Mouse (Mus musculus) left cerebral cortex, postnatal 14 days (tissue): ENCODE results near the gene Iqcj. TPM values are rescaled to one million over a fixed set of nuclear protein-coding genes. Genes with fewer than 3 reads are reported as not detected.

ENCODE experiments used
- DNase-seq, 2 experiments: peaks; one replicate each; pipeline ENCODE4 v3.0.0; 2021 to 2022; ENCODE audit warnings: low spot score in 2 of 2, mixed read lengths in 1 of 2
- intact Hi-C: fragments of 180-260 bp; cut with DNase I; formaldehyde crosslinking; loops from one replicate; pipeline ENCODE4 v1.15.1; 2025
- long read RNA-seq, 2 experiments: library from polyadenylated mRNA; stranded (forward); transcript quantifications; one replicate each; pipeline ENCODE4 v2.0.0; 2021
- total RNA-seq, 2 experiments: library from RNA; stranded (reverse); gene quantifications; 2 replicates each; pipeline ENCODE4 v1.2.3; 2021

The Iqcj gene
- 1 to 10 TPM; 2.8 to 4.9 TPM for total RNA-seq
- long read RNA-seq, experiment 1: 0 reads
- long read RNA-seq, experiment 2: 0 reads

DNA sequence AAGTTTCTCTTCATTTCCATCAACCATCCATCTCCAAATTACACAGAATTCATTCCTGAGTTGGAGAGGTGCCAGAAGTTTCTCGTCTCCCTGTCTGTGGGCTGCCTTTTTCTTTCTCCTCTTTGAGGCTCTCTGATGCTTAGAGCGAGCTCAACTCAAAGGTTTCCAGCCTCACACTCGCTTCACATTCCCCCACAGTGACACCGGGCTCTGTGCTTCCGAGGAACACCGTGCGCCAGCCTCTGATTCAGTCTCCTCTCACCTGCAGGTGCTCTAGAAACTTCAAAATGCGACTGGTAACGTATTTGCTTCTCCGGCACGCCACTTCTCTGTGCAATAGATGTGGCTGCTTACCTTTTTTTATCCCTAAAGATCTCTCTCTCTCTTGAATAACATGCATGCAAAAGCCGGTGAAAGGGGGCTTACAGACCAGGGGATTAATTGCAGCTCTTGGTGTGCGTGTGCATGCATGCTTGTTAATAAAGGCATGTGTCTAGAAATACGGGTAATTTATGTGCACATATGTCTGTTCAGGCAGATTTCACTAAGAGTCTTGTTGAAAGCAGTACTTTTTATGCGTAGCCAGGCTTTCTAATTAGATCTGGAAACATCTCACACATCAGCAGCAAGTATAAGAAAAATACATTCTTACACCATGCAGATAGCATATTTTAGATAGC lies at the start of gene Iqcj, which contains the start of gene Iqschfp:
Gene Iqcj, plus strand, starts transcription at position 195 of the 680 bp plus-strand sequence.
Gene Iqschfp, plus strand, starts transcription at position 207 of the 680 bp plus-strand sequence.
- peak; percentile 39 to 40 for DNase-seq
- intact Hi-C loops: no loop called here

DNA sequence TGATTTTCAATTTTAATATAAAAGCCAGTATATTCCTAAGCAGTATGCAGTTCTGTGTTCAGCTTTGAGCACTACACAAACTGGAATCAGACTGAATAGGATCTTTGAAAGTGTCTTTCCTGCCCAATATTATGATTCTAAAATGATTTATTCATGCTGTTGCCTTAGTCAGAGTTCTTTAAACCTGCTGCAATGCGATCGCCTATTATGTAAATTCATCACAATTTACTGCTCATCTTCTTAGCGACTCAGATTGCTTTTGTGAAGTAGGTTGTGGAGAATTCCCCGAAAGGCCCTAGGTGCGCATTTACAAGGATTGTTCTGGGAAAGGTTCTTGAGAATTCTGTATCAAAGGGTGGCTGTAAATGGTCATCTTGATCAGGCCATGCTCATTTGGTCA lies 39.6 kb upstream of the Iqcj start:
- DNase-seq: no peak
- intact Hi-C loops: no loop called here

DNA sequence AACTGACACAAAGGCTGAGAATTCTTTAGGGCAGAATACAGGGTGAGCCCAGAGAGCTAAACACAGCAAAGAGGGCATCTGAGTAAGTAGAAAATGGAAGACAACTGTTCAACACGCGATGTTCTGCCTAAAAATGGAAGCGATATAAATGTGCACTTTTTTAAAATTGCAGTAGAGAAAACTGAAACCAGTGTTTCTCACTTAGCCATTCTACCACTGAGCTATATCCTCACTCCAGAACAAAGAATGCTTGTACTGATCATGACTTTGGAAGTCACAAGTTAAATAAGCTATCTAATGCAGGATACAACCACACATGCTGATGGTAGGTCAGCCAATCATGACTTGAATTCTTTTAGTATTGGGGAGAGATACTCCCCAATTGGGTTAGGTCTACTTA lies 30.5 kb upstream of the Iqcj start:
- DNase-seq: no peak
- intact Hi-C loops: no loop called here

DNA sequence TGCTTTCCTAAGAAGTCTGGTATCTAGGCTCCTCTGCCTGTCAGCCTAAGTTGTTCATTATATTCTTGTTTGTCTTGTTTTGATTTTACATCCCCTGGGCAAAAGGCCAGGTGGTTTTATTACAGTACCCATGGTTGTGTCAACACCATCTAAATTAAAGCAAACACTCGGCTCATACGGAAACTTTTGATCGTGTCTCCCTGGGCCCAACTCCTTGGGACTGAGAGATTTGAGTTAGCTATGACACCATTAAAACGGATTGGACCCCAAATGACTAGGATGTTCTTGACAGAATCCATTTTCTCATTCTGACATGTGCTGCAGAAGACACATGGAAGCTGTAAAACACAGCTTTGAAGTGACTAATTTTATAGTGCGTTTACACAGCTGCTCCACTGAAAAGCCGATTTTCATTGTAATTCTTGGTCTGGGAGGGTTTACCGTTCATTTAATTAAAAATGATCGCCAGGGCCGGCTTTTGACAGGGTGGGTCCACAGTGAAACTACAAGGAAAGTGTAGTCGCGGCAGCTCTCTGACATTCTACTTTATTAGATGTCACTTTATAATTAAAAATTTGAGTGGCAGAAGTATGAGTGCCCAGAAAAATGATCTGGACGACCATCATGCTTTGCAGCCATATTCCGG lies 24.5 kb upstream of the Iqcj start:
- intact Hi-C loops: no loop called here
- no peak for DNase-seq

DNA sequence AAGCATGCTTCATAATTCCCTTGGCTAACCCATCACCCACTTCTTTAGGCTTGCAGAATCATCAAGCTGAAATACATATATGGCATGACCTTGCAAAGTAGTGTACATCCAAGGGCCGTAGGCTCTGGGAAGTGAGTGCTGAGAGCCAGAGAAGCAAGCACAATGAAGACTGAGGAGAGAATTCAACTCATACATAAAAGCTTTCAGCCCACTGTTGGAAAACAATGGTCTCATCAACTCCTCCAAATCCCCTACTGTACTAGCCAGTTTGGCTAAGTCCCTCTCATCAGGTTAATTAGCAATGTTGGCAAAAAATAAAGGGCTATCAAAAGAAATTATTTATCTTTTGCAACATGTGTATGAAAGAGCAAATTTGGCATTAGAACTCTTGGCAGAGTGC lies 22.6 kb upstream of the Iqcj start:
- no peak for DNase-seq
- intact Hi-C loops: no loop called here

DNA sequence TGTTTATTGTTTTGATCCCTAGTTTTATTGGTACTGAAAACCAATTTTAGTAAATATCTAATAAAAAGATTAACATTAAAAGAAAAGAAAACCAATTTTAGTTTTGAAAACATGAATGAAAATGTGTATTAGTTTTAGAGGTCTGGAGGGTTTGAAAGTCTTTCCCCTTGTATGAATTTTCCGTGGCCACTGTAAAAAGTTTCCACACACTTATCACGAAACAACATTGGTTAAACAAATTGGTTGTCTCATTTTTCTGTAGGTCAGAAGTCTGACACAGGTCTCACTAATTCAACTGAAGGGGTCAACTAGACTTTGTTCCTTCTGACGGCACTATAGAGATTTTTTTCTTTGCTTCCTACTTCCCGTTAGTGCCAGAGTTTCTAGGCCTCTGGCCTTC lies 14.8 kb upstream of the Iqcj start:
- DNase-seq: no peak
- intact Hi-C loops: no loop called here

DNA sequence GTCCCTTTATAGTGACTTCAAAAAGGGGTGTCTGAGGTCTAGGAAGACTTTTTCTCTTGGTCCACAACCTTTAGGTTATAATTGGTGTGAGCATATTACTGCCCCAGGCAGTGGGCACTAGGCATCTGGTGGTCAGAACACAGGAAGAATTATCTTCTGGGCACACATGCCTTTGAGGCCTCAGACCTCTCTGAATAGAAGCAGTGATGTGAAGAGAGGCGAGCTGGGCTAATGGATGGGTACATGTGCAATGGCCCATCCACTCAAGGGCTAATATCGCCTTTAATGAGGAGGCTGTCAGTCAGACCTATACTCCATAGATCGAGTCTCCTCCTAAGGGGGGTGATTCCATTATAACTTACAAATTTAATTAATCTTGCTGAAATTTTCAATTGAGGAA lies 7.7 kb upstream of the Iqcj start:
- intact Hi-C loops: no loop called here
- DNase-seq: no peak

DNA sequence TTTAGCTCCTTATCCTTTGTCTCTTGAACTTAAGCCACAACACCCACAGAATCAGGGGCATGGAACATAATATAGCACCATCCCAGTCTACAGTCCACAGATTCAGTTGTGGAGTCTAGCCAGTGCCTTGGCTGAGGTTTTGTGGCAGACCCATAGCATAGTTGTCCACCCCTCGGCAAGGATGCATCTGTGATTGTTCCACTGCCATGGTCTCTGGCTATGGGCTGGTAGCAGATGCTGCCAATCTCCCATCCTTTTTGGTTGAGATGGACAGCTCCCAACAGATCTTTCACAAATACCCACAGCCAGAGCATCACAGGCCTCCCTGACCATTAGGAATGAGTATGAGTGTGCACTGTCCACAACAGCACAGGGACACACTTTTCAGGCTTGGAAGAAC lies 5.8 kb upstream of the Iqcj start:
- DNase-seq: no peak
- intact Hi-C loops: no loop called here

DNA sequence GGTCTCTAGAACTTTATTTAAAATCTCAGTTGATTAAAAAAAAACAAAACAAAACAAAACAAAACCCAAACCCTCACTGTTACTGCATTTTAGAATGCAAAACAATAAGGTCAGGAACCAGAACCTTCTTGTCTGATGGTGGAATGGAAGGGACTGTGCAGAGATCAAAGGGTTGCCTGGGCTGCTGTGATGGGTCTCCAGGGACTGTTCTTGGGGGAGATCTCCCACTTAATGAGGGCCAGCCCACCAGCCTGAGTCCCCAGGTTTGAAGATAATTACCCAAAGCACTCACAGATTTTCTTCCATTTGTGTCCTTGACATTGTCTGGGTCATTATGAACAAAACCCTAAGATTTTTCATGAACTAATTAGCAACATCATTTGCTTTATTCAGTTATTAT lies 4.8 kb upstream of the Iqcj start:
- intact Hi-C loops: no loop called here
- DNase-seq: no peak

DNA sequence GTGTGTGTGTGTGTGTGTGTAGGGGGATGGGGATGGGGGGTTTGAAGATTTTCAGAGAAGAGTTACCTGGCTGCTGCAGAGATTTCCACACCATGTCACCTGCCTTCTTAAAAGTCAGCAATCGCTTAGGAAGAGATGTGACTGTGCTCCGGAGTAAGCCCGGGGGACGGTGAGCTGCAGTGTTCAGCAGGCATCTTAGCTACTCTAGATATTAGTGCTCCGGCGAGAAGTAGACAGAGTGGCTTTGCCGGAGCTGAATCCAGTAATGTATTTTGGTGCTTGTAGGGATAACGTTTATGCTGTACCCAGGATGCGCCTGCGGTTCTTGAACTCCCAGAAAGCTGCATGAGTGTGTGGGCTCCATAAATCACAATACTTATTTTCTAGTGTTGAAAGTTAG lies 748 bp downstream of the Iqcj start:
- intact Hi-C loops: no loop called here
- peak; percentile 12 to 30 for DNase-seq

DNA sequence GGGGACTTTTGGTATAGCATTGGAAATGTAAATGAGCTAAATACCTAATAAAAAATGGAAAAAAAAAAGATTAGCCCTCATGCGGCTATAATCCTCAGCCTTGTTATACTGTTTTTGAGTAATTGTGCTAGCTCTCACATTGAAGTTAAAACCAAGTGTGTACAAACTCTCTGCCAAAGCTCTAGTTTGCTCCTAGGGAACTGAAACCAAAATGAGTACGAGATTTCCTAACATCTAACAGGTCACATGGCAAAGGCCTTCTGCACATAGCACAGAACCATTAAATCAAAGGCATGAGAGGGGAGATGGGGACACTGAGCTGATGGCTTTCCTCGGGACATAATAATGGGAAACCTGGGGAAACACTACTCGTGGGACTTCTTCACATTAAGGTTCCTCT lies 10.5 kb downstream of the Iqcj start:
- intact Hi-C loops: no loop called here
- DNase-seq: no peak

DNA sequence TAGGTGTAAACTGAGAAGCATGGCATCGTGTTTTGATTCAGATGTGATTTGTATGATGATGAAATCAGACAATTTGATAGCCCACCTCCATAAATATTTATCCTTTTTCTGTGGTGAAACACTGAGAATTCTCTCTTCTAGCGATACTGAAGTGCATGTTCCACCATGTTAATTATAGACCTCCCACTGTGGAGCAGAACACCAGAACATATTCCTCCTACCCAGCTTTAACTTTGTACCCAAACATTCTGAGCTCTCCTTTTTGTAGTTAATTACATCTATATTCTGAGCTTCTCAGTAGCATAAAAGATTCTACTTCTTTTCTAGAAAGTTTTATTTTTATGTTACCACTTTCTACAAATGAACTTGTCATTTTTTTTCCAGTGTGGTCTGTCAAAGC lies 16.6 kb downstream of the Iqcj start:
- peak in 1 of 2 experiments; percentile 49 for DNase-seq
- intact Hi-C loops: no loop called here

DNA sequence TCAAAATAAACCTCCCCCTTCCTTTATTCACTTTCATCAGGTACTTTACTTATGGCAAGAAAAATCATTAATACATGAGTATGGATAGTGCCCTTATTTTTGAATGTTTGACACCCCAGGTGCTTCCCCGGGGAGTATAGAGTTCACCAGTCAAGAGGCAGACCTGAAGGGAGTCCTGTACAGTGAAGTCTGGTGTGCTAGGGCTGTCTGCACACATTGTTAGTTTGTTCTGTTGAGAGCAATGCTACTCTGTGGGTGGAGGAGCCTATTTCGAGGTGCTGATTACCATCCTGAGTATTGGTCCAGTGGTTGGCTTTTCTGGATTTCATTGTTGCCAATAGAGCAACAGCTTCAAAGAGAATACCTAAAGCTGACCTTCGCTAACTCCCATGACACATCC lies 26.1 kb downstream of the Iqcj start:
- no peak for DNase-seq
- intact Hi-C loops: no loop called here

DNA sequence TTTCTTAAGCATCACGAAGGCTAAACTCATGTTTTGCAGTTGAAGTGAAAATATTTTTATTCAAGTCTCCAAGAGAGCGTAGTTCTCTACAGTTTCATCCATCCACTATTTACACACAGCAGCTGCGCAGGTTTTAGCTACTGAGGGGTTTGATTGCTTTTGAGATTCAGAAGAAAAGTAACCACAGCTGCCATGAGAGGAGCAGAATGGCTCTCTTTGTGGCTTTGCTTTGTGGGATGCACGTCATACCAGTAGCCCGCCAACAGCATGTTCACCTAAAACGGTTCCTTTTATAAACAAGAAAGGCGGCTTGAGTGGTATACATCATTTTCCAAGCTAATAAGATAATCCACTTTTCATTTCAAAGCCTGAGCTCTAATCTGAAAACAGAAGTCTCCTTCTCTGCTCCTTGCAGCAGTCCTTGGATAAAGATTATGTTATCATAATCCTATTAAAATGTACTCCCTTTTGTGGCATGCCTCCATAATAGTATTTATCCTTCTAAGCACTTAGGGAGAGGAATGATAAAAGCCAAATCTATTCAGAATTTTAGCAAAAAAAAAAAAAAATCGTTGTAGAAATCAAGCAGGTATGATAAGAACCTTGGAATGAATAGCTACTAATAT lies 26.7 kb downstream of the Iqcj start:
- intact Hi-C loops: no loop called here
- no peak for DNase-seq

DNA sequence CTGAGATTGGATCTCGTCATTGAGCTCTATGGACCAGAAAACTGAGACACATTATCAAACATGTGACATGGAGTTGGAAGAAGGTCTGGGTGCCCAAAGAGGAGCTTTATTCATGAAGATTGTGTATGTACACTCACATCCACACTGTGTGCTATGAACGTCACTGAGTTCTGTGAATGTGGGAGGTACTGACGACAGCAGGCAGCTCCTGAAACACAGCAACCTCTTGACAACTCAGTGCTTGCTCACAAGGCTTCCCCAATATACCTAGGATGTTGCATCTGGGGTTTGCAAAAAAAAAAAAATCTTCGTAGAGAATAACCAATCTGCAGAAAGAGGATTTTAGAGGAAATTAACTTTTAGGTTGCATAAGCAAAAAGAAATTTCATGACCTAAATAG lies 31.1 kb downstream of the Iqcj start:
- no peak for DNase-seq
- intact Hi-C loops: no loop called here

DNA sequence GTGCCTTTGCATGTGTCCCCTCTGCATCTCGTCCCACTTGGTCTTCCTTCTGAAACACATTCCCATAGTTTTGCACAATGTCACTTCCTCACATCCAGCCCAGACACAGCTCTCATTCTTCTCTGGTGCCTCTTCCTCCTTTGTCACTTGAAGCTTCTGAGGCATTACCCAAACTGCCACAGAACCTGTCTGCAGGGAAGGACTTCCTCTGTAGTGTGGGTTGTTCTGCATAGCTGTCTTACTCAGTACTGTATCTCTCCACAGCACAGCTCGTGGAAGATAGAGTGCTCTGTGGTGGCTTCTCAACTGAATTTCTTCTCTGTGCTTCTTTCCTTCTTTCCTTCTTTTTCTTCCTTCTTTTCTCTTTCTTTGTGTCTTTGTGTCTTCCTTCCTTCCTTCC lies 33.4 kb downstream of the Iqcj start:
- DNase-seq: no peak
- intact Hi-C loops: no loop called here

DNA sequence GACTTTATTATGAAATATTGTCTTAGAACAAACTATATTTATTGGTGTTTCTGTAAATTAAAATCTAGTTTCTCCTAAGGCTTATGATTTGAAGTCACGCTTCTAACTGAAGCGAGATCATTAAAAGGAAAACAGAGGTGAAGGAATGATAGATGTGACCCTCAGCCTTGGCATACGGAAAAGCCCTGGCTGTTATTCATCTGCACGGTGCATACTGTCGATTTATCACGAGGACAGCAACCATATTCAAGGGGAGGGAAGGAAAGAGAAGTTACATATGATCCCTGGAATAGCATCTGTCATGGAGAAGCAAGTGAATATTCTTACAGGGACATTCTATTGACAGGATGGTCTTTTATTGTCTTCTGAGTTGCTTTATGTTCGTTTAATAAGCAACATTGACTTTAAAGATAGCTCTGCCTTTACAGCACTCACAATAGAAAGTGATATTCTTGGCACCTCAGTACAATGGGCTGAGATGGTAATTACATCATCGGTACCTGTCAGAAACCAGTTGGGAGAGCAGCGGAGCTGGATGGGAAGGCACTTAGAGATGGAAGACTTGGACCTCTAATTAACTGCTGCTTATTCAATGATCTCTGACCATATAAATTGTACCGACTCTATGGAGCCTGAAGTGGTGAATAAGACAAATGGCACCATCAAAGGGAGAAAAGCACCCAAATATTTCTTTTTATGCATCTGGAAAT lies 38.6 kb downstream of the Iqcj start:
- intact Hi-C loops: no loop called here
- no peak for DNase-seq

DNA sequence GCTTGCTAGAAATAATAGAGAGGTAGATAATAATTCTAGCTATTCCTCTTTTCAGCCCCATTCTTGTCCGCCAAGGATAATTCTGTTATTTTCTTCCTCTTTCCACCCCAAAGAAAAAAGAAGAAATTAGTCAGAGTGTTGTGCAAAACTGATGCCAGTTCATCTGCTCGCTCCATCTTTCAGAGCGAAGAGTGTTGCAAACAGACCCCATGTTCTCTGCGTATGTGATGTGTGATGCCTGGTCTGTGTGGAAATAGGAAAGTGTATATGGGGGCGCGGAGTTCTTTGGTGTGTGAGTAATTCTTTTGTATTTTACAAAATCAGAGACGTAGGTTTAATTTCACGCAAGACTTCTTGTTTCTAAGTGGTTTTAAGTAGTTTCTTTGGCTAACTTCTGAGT lies 39.2 kb downstream of the Iqcj start:
- peak in 1 of 2 experiments; percentile 14 for DNase-seq
- intact Hi-C loops: no loop called here

DNA sequence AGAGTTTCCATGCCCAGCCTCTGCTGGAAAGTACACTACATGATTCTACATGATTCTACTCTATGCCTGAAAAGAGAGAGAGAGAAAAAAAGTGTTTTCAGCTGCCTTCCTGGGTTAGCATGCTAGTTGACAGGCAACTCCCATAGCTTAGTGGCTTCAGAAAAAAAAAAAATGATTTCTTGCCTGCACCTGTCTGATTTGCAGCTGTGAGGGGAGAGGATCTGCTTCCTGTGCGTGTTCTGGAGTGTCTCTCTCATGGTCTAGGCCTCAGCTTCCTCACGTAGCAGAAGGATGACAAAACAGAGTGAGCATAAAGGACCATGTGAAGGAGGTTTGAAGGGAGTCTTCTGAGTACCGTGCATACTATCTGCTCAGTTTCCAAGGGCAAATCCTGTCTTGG lies 39.9 kb downstream of the Iqcj start:
- intact Hi-C loops: no loop called here
- no peak for DNase-seq

DNA sequence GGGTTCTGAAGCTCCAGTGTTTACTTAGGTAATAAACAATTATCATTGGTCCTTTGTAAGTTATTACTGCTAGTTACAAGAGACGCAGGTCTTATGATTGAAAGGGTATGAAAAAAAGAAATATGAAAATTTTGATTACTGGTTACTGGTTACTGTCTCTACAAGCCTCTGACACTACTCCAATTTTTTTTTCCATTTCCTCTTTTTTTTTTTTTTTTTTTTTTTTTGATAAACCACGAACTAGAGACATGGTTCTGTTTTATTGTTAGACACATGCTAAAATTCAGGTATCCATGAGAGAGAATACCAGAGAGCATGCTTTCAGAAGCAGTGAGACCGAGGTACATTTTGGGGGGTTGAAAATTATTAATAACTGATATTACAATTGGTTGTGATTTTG lies 43.8 kb downstream of the Iqcj start:
- intact Hi-C loops: no loop called here
- DNase-seq: no peak
